Mouse (Mus musculus): ENCODE measurements around the gene Gldc.

The Gldc gene

DNA sequence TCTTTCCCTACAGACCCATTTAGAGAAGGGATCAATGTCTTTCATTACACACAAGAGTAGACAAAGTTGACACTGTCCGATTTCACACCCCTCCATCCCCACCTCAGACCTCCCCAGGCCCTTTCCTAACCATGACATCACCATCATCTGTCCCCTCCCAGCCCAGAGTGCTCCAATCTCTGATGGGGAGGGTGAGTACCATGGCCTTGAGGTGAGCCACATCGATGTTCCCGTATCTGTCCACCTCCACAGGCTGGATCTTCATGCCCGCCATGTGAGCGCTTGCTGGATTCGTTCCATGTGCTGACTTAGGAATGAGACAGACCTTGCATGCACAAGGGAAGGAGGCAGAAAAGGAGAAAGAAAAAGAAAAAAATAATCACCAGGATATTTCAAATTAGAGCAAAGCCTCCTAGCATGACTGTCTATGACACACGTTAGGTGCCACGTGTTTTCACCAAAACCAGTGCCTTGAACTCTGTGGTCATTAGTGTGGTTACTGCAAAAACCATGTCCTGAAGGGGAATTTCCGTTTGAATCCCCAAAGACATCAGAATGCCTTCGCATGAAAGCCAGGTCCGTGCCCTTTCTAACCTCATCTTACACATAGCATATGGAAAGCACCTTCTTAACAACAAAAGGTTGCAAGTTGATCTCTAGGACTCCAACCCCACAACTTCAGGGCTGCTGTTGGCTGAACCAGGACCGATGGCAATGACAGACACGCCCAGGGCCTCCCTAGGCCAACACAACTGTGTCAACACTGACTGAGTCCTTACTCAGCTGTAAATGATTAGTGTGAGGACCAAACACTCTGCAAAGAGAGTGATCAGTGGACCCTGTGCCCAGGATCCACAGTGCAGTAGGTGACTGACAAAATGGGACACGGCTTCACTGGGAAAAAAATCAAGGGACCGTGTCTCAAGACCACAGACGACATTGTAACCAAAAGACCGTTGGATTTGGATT, 56.6 kb downstream of the Gldc start:
- no peak for TF ChIP-seq GATA4 (IDR thresholded peaks at IDR 0.05; ENCODE audit: insufficient replicate concordance, low read length)

DNA sequence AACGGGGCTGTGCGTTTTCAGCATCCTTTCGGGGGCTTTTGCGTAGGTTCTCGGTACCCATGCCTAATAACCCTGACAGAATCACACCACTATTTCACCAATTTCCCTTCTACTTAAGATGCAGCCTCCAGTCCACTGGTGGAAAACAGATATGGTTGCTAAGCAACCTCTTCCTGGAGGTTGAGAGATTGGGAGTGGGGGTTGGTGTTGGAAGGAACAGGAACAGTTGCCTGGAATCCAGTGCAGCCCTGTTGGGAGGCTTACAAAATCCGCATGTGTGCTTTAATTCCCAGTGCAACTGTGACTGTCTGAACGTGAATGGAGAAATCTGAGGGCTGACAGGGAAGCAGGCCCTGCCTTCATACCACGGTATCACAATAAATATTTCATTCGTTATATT, 57.5 kb downstream of the Gldc start:
- no peak for TF ChIP-seq GATA4 (IDR thresholded peaks at IDR 0.05; ENCODE audit: insufficient replicate concordance, low read length)

DNA sequence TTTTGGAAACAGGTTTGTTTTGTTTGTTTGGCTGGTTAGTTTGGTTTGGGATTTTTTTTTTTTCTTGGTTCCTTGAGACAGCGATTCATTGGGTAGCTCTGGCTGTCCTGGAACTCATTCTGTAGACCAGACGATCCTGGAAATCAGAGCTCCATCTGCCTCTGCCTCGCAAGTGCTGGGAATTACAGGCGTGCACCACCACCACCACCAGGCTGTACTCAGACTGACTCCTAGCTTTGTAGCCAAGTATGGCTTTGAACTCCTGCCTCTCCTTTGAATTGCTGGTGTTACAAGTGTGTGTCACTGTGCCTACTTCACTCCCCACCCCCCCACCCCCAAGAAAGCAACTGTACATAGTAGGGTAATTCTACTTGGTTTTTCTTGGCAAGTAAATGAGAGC, 58.0 kb downstream of the Gldc start:
- TF ChIP-seq GATA4 (IDR thresholded peaks at IDR 0.05; ENCODE audit: insufficient replicate concordance, low read length), result no peak

DNA sequence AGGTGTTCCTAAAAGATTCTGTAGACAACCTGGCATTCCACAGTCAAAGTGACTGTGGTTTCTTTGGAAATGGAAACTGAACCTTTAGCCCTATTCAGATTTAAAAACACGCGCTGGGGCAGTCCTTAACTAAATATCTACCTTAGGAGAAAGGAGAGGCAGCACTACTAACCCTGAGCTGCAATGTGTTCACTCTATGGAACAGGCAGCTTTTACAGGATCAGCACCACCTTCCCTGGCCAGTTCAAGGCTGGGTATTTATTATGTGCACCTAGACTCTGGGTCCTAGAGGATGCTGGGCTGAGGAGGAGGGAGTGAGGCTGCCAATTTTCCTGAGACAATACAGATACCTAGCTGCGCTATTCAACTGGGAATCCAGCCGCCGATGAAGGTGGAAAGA, 59.6 kb downstream of the Gldc start:
- TF ChIP-seq GATA4 (IDR thresholded peaks at IDR 0.05; ENCODE audit: insufficient replicate concordance, low read length), result no peak

DNA sequence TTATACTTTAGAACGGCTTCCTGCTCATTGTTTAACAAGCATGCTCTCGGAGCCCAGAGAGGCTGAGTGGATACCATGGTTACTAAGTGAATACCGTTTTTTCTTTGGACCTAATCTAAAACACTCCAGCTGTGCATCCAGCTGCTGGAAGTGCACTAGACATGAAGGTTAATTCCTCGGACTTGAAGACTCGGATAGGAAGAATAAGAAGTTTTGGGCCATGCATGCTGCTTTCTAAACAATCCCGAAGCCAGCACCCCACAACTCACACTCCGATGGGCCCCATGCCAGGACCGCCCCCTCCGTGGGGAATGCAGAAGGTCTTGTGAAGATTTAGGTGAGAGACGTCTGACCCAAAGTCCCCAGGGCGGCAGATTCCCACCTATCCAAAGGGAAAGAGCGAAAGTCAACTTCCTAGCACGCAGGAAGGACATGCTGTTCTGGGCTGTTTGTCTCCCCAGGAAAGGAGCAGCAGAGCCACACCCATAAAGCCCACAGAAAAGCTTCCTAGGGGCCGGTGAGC, 60.2 kb downstream of the Gldc start:
- TF ChIP-seq GATA4 (IDR thresholded peaks at IDR 0.05; ENCODE audit: insufficient replicate concordance, low read length), result no peak

DNA sequence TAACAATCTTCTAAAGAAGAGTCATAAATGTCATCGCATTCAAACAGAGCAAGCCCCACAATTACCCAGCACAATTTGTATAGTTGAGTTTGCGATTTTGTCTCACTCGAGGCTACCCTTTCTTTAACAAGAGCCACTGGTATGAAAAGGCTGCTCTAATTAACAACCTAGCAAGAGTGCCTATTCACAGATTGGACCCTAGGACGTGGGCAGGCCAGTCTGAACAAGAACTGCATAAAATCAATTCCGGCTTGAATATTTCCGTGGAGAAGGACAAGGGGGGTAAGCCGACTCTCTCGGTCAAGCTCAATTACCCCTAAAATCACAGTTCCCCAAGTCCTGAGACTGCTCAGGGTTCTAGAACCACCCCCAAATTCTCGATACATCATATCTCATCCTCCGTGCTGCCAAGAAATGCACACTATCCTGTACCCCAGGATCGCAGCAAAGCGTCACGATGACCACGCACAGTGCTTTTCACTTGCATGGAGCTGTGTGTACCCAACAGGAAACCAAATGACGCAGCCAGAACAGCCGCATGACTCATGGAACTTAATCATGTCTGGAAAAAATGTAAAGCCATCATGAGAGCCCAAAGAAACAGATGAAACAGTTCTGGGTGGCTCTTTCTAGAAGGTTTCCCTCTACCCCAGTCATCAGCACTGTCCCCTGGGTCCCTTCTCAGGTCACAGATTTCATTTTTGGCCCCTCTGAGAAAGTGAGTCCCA, 62.1 kb downstream of the Gldc start:
- no peak for TF ChIP-seq GATA4 (IDR thresholded peaks at IDR 0.05; ENCODE audit: insufficient replicate concordance, low read length)

DNA sequence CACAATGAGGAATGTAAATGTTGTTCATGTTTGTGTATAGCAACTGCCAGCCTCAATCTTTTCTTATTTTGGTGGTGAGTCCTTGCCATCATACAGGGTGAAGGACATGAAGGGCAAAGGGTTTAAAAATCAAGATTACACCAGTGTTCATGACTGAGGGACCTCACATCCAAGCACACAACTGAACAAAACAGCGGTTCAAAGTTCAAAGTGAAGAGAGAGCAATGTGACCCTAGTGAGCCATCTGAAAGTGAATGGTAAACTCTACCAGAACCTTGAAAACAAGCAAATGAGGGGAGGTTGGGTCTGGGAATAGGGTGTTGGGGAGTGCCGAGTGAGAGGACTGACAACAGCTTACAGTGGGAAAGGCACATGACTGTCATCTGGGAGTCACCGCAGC, 63.8 kb downstream of the Gldc start:
- peak; percentile 14; the same call in 1 of the 2 replicates for TF ChIP-seq GATA4 (IDR thresholded peaks at IDR 0.05; ENCODE audit: insufficient replicate concordance, low read length)

DNA sequence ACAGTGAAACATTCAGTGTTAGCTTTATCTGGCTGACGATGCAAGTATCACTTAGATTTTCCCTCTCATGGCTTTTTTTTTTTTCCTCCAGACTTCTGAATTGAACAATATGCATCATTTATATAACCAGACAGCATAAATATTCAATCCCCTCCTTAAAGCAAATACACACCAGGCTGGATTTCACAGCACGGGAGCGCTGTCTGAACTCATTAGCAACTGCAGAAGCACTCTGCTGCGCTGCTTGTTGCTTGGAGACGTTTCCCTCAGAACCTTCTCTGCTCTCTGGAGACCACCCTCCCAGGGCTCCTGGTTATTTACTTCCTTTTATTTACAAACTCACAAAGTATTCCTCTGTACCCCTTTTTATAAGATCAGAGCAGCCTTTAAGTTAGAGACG, 66.1 kb downstream of the Gldc start:
- TF ChIP-seq GATA4 (IDR thresholded peaks at IDR 0.05; ENCODE audit: insufficient replicate concordance, low read length), result no peak

DNA sequence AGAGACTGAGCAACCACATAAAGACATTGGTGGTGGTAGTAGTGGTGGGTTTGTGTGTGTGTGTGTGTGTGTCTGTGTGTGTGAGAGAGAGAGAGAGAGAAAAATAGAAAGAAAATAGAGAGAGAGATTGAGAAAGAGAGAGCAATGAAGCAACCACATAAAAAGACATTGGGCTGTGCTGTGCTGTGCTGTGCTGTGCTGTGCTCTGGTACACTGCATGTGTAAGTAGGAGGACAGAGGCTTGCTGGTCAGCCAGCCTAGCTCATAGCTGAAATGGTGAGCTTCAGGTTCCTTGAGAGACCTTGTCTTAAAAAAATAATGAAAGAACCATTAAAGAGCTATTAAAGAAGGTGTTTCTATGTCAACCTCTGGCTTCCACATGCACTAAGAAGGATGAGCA, 66.6 kb downstream of the Gldc start:
- TF ChIP-seq GATA4 (IDR thresholded peaks at IDR 0.05; ENCODE audit: insufficient replicate concordance, low read length), result no peak

DNA sequence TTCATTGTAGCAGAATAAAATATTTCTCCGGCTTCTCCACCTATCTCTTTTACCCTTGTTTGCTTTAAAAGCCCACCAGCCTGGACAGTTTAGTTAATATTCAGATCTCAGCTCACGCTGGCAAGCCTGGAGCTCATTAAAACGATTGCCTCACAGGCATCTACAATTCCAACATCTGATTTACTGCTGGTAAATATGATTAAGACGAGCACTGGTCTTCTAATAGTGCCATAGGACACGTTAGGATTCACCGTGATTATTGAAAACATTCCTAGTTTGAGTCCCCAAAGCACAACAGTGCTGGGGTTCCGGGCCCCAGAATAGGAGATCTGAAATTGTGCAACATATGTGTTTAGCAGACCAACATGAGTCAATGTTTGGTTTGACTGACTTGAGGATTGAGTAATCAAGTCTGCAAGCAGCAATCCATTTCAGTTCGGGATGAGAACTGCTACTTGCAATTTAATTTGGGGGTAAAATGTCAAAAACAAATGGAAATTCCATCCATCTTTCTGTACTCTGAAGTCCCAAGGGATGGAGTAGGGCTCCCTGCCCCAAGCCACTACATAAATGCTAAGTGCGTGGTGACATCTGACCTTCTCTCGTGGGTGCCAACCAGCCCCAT, 67.9 kb downstream of the Gldc start:
- TF ChIP-seq GATA4 (IDR thresholded peaks at IDR 0.05; ENCODE audit: insufficient replicate concordance, low read length), result no peak

DNA sequence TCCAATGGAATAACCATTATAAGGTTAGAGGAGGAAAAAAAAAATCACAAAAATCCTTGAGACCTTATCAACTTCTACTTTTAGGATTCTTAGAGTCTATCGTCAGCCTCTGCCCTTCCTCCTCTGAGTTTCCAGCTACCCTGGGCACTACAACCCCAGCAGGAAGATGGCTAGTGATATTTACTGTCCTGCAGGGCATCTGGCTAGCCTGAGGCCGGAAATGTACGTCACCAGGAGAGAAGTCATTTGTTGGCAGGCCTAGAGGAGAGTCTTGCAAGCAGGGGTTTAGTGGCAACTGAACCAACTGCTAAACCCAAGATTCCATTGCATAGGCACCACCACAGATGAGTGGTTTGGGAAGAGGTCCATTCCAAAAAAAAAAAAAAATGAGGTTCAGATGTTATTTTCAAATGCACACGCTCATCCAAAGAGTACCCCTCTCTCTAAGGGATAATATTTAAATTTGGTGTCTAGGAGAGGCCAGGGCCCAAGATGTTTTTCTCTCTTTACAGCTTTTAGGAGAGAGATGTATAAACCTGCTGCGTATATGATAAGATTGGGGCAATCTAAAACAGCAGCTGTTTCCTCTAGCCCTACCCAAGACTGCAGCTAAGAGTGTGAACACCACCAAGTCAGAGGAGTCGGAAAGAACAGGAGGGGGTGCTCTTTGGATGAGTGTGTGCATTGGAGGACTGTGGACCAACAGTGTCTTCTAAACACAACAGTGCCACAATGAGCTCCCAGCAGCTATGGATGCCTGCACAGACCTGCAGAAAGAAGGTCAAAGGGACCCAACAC, 70.0 kb downstream of the Gldc start:
- no peak for TF ChIP-seq GATA4 (IDR thresholded peaks at IDR 0.05; ENCODE audit: insufficient replicate concordance, low read length)

DNA sequence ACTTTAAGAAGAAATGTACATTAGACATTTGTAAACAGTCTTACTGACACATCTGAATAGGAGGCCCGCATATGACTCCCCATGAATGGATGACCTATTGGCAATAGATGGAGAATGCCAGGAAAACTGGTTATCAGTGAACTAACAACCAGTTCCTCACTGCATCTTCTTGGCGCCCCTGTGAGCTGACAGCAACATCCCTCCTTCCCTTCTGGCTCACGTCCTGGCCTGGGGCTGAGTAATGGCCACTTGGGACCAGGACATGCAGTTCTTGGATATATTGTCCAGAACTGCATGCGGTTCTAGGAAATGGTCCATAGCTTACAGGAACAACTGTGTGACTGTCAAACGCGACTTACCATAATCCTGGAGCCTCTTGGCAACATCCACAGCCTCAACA, 72.6 kb downstream of the Gldc start:
- no peak for TF ChIP-seq GATA4 (IDR thresholded peaks at IDR 0.05; ENCODE audit: insufficient replicate concordance, low read length)

DNA sequence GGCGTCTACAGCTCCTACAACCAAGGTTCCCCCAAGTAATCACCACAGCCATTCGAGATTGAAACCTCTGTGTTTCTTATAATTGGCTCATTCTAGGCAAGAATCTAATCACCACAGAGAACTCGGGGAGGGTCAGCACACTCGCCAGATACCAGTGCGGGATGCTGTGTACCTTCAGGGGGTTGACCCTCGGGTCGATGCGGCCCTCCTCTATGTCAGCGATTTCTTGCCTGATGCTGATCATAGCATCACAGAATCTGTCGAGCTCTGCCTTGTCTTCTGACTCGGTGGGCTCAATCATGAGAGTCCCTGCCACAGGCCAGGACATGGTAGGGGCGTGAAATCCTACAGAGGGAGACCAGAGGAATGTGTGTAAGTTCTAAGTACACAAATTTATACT, 74.7 kb downstream of the Gldc start:
- TF ChIP-seq GATA4 (IDR thresholded peaks at IDR 0.05; ENCODE audit: insufficient replicate concordance, low read length), result no peak

DNA sequence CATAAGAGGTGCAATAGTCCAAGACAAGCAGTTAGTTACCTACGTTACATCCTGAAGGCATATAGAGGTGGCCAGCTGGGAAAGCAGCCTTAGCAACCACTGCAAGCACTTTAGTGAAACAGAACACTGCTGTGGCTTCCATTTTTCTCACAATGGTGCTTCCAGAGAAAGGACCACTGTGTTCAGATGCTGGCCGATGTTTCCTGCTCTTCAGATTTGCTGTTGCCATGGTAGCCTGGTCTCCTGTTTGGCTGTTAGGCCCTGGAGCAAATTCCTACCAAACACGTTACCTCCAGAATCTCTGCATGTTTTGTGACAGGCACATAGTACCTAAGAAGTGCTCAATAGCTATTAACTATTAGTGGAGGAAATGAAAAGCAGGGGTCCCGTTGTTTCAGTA, 78.2 kb downstream of the Gldc start:
- TF ChIP-seq GATA4 (IDR thresholded peaks at IDR 0.05; ENCODE audit: insufficient replicate concordance, low read length), result no peak

DNA sequence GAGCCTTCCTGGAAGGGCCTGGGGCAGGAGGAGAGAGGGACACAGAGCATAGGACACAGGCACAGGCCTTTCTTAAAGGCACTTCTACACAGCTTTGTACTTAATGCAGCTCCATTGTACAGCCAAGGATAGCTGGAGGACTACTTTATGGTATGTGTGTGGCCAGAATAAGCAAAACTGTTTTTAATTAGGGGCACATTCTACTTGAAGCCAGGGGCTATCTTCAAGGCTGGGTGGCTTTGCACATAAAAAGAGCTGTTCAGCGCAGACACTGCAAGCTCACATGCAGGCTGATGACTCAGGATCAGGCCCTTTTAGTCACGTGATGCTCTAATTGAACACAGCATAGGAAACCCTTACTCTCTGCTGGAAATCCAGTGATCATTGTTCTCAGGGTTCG, 79.0 kb downstream of the Gldc start:
- TF ChIP-seq GATA4 (IDR thresholded peaks at IDR 0.05; ENCODE audit: insufficient replicate concordance, low read length), result no peak
